Mouse (Mus musculus) brain, adult 2 months (tissue): Measurements from ENCODE around the gene Sipa1l2.
A peak's percentile ranks its signal among the peaks of the same experiment; 100 is the strongest.

Source experiments
- DNase-seq: peaks from one replicate; pipeline ENCODE4 v3.0.0; 2011; ENCODE audit warnings: low read depth, low spot score

The Sipa1l2 gene

GRCm38 (mm10) chr8:125515665-125516064, 53.9 kb downstream of the Sipa1l2 start:
- peak; percentile 54 for DNase-seq

DNA sequence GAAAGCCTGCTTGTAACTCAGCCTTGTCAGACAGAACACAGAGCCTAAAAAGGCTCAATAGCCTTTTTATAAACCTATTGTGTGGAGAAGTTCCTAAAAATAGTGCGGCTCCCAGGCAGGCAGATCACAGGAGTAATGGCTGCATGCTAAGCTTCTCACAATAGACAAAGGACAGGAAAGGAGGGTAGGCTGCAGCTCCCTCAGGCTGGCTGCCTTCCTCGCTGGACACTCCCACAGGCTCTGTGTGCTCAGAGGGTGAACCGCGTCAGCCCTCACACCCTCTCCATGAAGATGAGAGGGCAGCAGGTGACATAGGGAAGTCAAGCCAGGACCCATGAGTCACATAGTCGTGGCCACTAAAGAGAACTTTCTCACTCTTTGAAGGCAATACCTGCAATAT, 55.7 kb downstream of the Sipa1l2 start:
- peak; percentile 75 for DNase-seq

- peak; percentile 36 for DNase-seq
Observed at GRCm38 (mm10) chr8:125513242-125513866, 56.3 kb downstream of the Sipa1l2 start.

GRCm38 (mm10) chr8:125512561-125512960, 57.0 kb downstream of the Sipa1l2 start:
- DNase-seq: no peak

- no peak for DNase-seq
Observed at GRCm38 (mm10) chr8:125510861-125511668, 58.5 kb downstream of the Sipa1l2 start.

DNA sequence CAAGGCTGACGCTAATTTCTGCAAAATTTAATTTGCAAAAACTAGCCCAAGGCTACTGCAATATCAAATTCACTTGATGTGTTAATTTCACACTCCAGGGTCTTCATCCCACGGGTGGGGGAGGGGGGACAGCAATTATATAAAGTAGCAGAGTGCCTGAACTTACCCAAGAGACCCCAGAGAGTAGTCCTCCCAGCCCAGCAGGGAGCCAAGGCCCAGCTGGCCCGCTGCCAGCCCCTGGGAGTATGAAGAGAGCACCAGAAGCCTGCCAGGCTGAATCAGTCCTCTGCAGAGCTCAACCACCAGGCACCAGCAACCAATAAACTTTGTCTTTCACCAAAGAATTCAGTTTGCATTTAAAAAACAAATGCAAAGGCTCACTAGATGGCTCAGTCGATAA, 59.8 kb downstream of the Sipa1l2 start:
- DNase-seq: peak; percentile 27

DNA sequence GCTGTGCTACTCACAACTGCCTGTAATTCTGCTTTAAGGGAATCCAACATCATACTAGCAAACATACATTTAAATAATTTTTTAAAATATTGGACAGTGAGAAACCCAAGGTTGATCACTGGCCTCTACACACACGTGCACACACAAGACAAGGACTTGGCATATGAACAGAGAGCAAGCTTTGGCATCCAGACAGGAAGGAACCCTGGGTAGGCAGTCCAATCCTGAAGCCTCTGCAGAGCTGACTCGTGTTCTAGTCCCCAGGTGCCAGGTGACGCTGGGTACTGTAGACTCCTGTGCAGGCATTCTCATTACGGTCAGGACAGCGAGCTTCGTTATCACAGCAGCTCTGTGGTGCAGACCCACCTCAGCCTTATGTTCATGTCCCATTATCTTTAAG, 60.4 kb downstream of the Sipa1l2 start:
- peak; percentile 26 for DNase-seq

- DNase-seq: peak; percentile 65
Observed at GRCm38 (mm10) chr8:125507291-125507690, 62.3 kb downstream of the Sipa1l2 start.

DNA sequence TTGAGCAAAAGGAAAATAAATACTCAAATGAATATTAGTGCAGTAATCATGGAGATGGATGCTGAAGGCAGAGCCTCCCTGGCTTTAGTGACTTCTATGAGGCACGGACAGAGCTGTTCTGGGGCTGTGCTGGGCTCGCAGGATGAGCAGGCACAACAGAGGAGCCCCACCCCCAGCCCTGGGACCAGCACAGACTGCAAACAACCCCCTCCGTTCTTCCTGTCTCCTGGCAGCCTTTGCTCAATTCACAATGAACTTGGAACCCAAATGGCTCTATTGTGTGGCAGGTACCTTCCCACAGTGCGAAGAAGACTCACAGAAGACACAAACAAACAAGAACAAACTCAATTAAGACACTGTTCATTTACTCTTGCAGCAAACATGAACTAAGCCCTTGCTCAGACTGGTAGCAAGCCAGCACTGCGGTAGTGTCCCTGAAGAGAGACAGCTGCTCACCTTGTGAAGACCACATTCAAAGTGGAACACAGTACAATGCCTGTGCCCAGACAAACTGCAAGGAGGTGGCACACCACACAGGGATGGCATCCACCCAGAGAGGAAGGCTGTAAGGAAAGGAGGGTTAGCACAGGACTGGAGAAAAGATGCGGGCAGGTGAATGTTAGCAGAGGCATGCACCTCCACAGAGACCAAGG, 64.9 kb downstream of the Sipa1l2 start:
- peak; percentile 78 for DNase-seq

- DNase-seq: no peak
Observed at GRCm38 (mm10) chr8:125503808-125504207, 65.8 kb downstream of the Sipa1l2 start.

DNA sequence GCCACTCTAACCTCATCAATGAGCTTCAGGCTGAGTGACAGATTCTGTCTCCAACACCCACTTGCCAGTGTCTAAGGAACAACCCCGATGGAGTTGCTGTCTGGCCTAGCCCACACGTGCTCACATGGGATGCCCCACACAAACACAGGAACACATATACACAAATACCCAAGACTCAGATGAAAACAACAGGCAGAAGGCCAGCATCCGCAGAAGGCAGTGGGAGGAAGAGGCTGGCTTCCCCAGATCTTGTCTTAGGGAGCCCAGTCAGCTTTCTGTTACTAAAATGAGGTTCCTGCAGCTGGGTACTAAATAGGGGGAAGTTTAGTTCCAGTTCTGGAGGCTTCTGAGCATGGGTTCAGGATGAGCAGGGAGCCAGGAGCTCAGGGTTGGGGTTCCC, 66.8 kb downstream of the Sipa1l2 start:
- DNase-seq: peak; percentile 76

DNA sequence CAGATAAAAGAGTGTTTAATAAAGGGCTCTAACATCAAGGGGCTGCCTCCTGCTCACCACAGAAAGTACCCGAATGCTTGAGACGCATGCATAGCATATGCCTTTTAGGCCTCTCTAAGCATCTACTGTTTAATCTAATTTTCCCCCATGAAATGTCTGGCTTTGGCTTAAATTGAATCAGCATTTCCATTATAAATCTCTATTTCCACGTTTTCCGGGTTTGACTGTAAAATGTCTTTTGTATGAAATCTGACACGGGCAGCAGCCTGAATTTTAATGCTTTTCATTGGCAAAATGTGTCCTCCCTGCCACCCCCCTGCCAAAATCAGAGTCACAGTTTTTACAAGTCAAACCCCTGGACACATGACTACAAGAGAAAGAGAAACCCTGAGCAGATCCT, 69.6 kb downstream of the Sipa1l2 start:
- DNase-seq: no peak

DNA sequence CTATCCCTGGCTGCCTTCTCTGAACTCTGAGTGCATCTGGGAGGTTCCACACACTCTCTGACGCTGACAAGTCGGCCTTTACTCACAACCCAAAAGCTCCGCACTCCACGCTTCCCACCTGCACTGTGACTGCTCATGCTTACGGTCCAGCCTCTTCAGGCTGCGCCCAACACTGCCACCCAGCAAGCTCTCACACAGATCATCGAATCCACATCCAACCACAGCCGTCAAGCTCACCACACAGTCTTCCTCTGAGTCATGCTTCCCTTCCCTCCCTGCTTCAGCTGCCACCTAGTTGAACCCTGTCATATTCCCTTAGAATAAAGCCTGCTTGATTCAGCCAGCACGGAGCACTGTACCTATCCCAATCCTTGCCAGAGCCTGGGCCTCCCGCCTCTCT, 71.1 kb downstream of the Sipa1l2 start:
- peak; percentile 79 for DNase-seq

GRCm38 (mm10) chr8:125495545-125495944, 74.1 kb downstream of the Sipa1l2 start:
- peak; percentile 79 for DNase-seq

DNA sequence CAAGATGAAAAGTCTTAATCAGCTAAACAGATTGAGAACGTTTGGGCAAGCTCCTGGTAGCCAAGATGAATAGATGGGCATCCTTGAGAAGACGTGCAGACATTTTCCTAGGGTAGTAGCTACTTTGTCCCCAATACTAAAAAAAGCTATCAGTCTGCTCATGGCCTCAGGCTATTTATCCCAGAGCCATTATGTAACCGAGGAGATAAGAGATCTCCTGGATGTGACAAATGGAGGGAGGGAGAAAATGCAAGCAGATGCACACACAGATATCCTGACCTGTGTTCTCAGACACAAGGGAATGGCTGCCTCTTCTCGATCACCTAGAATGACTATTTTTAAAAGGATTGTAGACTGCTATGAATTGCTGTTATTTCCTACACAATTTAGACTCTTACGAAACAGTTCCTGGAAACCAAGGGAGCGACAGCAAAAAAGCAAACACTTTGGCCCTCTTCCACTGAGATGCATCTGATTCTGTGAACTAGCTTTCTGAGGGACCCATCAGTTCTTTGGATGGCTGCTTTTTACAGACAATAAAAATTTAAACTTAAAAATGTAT, 76.3 kb downstream of the Sipa1l2 start:
- DNase-seq: peak; percentile 59

- DNase-seq: no peak
Observed at GRCm38 (mm10) chr8:125492416-125492815, 77.2 kb downstream of the Sipa1l2 start.

GRCm38 (mm10) chr8:125488747-125489146, 80.9 kb downstream of the Sipa1l2 start:
- DNase-seq: no peak

DNA sequence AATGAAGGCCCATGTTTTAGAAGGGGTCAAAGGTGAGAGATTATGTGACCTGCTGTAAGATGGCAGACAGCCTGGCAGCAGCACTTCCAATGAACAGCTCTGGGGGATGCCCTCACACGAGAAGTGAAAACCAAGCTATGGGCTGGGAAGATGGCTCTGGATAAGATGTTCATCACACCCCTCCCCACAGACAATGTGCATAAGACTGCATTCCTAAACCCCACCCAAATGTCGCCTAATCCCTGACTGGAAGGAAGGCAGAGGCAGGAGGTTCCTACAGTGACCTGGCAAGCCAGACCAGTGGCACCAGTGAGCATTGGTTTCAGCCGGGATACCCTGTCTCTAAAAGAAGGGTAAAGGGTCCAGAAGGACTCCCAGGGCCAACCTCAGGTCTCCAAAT, 83.9 kb downstream of the Sipa1l2 start:
- no peak for DNase-seq

DNA sequence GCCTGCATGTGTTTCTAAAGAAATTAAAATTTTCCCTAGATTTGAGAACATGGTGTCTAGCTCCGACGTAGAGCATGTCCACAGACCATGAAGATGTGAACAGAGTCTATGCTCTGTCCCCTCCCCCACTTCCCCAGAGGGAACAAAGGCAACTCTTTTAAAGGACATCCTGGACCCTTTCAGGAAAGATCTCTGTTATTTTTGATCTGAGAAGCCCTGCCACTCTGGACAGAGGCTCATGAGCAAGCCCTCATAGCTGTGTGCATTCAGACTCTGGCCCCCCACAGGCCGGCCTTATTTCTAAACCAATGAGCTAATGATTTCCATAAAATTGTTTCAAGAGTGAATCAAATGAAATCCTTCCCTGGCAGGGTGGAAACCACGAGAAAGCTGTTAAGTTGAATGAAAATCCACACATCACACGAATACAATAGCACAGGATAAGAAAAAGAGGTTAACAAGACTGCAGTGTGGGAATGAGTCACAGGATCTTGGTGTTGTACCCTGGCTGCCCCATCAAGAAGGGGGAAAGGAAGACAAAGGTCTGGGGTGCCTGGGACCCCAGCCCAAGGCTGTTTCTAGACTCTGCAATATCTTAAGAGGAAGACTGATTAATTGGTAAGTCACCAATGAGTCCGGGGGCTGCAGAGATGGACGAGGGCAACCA, 84.9 kb downstream of the Sipa1l2 start:
- DNase-seq: no peak

- DNase-seq: no peak
Observed at GRCm38 (mm10) chr8:125482491-125483096, 87.0 kb downstream of the Sipa1l2 start.

DNA sequence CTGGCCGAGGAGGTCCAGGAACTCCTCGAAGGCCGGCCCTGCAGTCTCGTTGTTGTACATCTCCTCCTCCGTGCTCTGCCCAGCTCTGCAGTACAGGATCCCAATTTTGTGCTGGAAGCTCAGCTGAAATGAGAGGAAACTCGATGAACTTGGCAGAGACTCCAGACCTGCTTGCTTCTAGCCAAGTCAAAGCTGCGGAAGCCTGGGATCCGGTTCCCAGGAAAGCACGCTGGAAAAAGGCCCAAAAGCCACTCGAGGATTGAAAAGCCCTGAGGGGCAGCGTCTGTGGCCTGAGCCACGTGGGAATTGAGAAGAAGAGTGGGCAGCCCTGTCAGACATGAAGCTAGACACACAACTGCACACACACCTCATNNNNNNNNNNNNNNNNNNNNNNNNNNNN, 94.7 kb downstream of the Sipa1l2 start:
- DNase-seq: peak; percentile 88
